Mouse (Mus musculus) embryonic facial prominence, embryonic 14.5 days (tissue): Measurements from ENCODE around the gene C8a. TPM values are rescaled to one million over a fixed set of nuclear protein-coding genes. Genes with fewer than 3 reads are reported as not detected.

Experiments
- ATAC-seq: fragments of 200-750 bp; cut with Nextera tagmentation; 2 replicates; pipeline ENCODE4 v1.8.0; 2017; ENCODE audit warnings: low read depth, moderate number of reproducible peaks, moderate TSS enrichment
- DNase-seq: peaks from one replicate; pipeline ENCODE4 v3.0.0-alpha.2; 2015; ENCODE audit warnings: low spot score
- H3K27ac ChIP-seq: fragments of 300-500 bp; sonication (generic); replicated peaks from 2 replicates; pipeline ENCODE4 v1.5.1; 2014; ENCODE audit warnings: low read depth, mild to moderate bottlenecking, low read length, moderate library complexity
- H3K27me3 ChIP-seq: fragments of 300-500 bp; sonication (generic); replicated peaks from 2 replicates; pipeline ENCODE4 v1.6.1; 2014; ENCODE audit warnings: low read length; ENCODE audit not compliant: control insufficient read depth, insufficient read depth
- H3K36me3 ChIP-seq: fragments of 300-500 bp; sonication (generic); 2 replicates; pipeline ENCODE4 v1.6.1; 2014; ENCODE audit warnings: low read length, mixed read lengths; ENCODE audit not compliant: control insufficient read depth, insufficient read depth
- H3K4me1 ChIP-seq: fragments of 300-500 bp; sonication (generic); 2 replicates; pipeline ENCODE4 v1.6.1; 2014; ENCODE audit warnings: antibody characterized with exemption, low read length; ENCODE audit not compliant: control insufficient read depth, insufficient read depth
- H3K4me2 ChIP-seq: fragments of 300-500 bp; sonication (generic); 2 replicates; pipeline ENCODE4 v1.6.1; 2014; ENCODE audit warnings: low read depth, mild to moderate bottlenecking, low read length, moderate library complexity, mixed read lengths
- H3K4me3 ChIP-seq: fragments of 300-500 bp; sonication (generic); 2 replicates; pipeline ENCODE4 v1.5.1; 2014; ENCODE audit warnings: low read depth, mild to moderate bottlenecking, low read length
- H3K9ac ChIP-seq: fragments of 300-500 bp; sonication (generic); 2 replicates; pipeline ENCODE4 v1.6.1; 2014; ENCODE audit warnings: low read depth, mild to moderate bottlenecking, low read length, moderate library complexity, mixed read lengths
- H3K9me3 ChIP-seq: fragments of 300-500 bp; sonication (generic); 2 replicates; pipeline ENCODE4 v1.6.1; 2016; ENCODE audit warnings: low read length; ENCODE audit not compliant: control insufficient read depth
- WGBS: fragments of 180-500 bp; shearing (Covaris S2); extraction: QIAGEN DNeasy Blood & Tissue Kit; methylation state at CpG from one replicate; pipeline ENCODE4 v1.1.7; 2014; 5-methylcytosine and 5-hydroxymethylcytosine counted together
- polyA plus RNA-seq: library from polyadenylated mRNA; unstranded; fragments of >200 nt; fragmentation: Nextera tagmentation; extraction: Ambion mirVana; gene quantifications from 2 replicates; pipeline ENCODE4 v1.2.1, GENCODE M21; 2014

C8a gene
- polyA plus RNA-seq, 1 experiment from 2014 or later, result not detected

GRCm38 (mm10) chr4:104828939-104829338 lies 47.3 kb downstream of the C8a start:
- peak; percentile 55 for DNase-seq
- 58% methylated on average over 5 of the region's 5 CpGs for WGBS
- ATAC-seq, result no peak

DNA sequence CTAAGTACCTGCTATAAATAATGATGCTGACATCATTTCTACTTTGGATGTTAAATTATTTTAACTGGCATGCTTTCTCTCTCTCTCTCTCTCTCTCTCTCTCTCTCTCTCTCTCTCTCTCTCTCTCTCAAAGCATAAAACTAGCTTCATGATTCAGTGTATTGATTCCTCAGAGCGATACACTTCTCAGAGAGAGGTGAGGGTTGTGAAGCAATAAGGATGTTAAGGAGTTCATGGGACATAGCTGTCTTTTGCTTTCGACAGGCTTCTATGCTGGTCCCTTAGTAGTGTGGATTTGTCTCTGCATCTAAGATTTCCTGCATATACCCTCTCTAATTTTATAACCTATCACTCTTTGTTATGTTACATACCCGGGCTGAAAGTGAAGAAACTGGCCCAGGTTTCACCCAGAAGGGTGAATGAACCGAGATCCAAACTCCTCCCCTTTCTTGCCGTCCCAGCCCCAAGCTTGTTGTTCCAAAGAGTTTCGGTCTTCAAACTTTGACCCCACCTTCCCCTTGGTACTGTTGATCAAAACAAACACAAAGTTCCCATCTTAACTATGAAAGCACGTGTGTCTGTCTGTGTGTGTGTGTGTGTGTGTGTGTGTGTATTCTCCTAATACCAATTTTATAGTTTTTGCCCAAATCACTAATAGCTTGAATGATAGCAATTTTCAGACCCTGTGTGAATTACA lies 51.7 kb downstream of the C8a start:
- Histone ChIP-seq H3K27ac (no peak overlapping the region), H3K4me1 (no peaks in the 10 kb centered on the region), H3K27me3 (no peaks in the 10 kb centered on the region), H3K4me3 (no peak overlapping the region), H3K36me3 (no peaks in the 10 kb centered on the region), H3K4me2 (no peak overlapping the region), H3K9ac (no peak overlapping the region), H3K9me3 (no peaks in the 10 kb centered on the region)
- no peak for ATAC-seq
- no peak for DNase-seq
- WGBS, result 64% methylated on average over 7 of the region's 7 CpGs

More at GRCm38 (mm10) chr4:104828939-104829338, 47.3 kb downstream of the C8a start:
- Histone ChIP-seq H3K9me3 (no peaks in the 10 kb centered on the region), H3K4me3 (no peak overlapping the region), H3K4me1 (no peaks in the 10 kb centered on the region), H3K4me2 (no peak overlapping the region), H3K9ac (no peak overlapping the region), H3K36me3 (no peaks in the 10 kb centered on the region), H3K27ac (no peak overlapping the region), H3K27me3 (no peaks in the 10 kb centered on the region)

DNA sequence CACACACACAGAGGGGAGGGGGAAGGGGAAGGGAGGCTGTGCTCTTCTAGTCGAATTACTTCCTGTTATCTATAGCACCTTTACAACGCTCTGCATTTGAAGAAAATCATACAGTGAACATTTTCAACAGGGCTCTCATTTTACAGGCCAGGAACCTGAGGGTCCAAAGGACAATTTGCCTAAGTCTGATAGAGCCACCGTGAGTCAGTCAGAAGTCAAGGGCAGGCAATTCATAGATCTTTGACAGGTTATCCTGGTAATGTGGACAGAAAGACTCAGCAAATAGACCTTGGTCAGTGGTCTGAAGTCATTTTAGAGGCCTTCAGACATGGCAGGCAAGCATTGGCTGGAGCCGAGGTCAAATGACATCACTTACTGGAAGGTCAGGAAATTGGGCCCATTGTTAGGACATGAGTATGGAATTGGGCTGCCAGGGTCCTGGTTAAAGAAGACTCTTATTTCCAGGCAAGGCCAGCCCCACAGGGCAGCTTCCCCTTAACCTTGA lies 52.5 kb downstream of the C8a start:
- no peak overlapping the region for H3K4me3 ChIP-seq
- ATAC-seq (no peak), DNase-seq (no peak)
- no peak overlapping the region for H3K27ac ChIP-seq
- WGBS, result 68% methylated on average over 4 of the region's 4 CpGs
- H3K36me3 ChIP-seq, result no peaks in the 10 kb centered on the region
- no peak overlapping the region for H3K9ac ChIP-seq
- no peaks in the 10 kb centered on the region for H3K4me1 ChIP-seq
- no peak overlapping the region for H3K4me2 ChIP-seq
- no peaks in the 10 kb centered on the region for H3K27me3 ChIP-seq
- no peaks in the 10 kb centered on the region for H3K9me3 ChIP-seq

GRCm38 (mm10) chr4:104819891-104820290 lies 56.3 kb downstream of the C8a start:
- Histone ChIP-seq H3K4me3 (no peak overlapping the region), H3K27me3 (no peaks in the 10 kb centered on the region), H3K36me3 (no peaks in the 10 kb centered on the region), H3K4me1 (no peaks in the 10 kb centered on the region), H3K9ac (no peak overlapping the region), H3K27ac (no peak overlapping the region), H3K9me3 (no peaks in the 10 kb centered on the region), H3K4me2 (no peak overlapping the region)
- DNase-seq, result no peak
- no peak for ATAC-seq
- 28% methylated on average over 4 of the region's 4 CpGs for WGBS

- DNase-seq, result no peak
- Histone ChIP-seq H3K27me3 (no peaks in the 10 kb centered on the region), H3K9me3 (no peaks in the 10 kb centered on the region), H3K27ac (no peak overlapping the region), H3K36me3 (no peaks in the 10 kb centered on the region), H3K9ac (no peak overlapping the region), H3K4me2 (no peak overlapping the region), H3K4me3 (no peak overlapping the region), H3K4me1 (no peaks in the 10 kb centered on the region)
- ATAC-seq, result no peak
- 47% methylated on average over 4 of the region's 4 CpGs for WGBS
Measured at GRCm38 (mm10) chr4:104818986-104819385, 57.2 kb downstream of the C8a start.

DNA sequence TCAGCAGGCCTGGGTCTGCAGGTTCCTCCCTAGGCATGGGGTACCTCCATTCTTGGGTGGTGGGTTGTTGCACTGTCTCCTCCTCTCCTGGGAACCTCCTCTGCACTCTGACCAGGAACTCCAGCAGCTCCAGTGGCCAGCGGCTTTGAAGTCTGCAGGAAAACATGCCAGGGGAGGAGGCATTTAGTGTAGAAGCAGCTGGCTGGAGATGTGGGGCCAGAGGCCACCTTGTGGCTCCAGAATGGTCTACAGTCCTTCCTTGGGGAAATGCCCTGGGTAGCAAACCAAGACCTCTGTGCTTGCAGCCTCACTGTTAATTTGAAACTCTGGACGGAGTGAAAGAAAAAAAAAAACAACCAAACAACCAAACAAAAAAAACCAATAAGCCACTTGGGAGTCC lies 58.7 kb downstream of the C8a start:
- Histone ChIP-seq H3K27ac (no peak overlapping the region), H3K9me3 (no peaks in the 10 kb centered on the region), H3K4me3 (no peak overlapping the region), H3K27me3 (no peaks in the 10 kb centered on the region), H3K4me2 (no peak overlapping the region), H3K9ac (no peak overlapping the region), H3K4me1 (no peaks in the 10 kb centered on the region), H3K36me3 (no peaks in the 10 kb centered on the region)
- ATAC-seq, result no peak
- no peak for DNase-seq
- WGBS, result 45% methylated on average over 2 of the region's 2 CpGs

GRCm38 (mm10) chr4:104816519-104817232 lies 59.5 kb downstream of the C8a start:
- DNase-seq, result no peak
- Histone ChIP-seq H3K9ac (no peak overlapping the region), H3K9me3 (no peaks in the 10 kb centered on the region), H3K4me1 (no peaks in the 10 kb centered on the region), H3K36me3 (no peaks in the 10 kb centered on the region), H3K27me3 (no peaks in the 10 kb centered on the region), H3K4me3 (no peak overlapping the region), H3K4me2 (no peak overlapping the region), H3K27ac (no peak overlapping the region)
- ATAC-seq, result no peak
- 86% methylated on average over 4 of the region's 4 CpGs for WGBS

GRCm38 (mm10) chr4:104813617-104814016 lies 62.6 kb downstream of the C8a start:
- no peaks in the 10 kb centered on the region for H3K27me3 ChIP-seq
- no peak overlapping the region for H3K4me2 ChIP-seq
- H3K36me3 ChIP-seq, result no peaks in the 10 kb centered on the region
- DNase-seq (no peak), ATAC-seq (no peak)
- H3K4me3 ChIP-seq, result no peak overlapping the region
- no peaks in the 10 kb centered on the region for H3K4me1 ChIP-seq
- no peaks in the 10 kb centered on the region for H3K9me3 ChIP-seq
- H3K9ac ChIP-seq, result no peak overlapping the region
- H3K27ac ChIP-seq, result no peak overlapping the region
- 73% methylated on average over 2 of the region's 2 CpGs for WGBS
